Mouse (Mus musculus) limb, embryonic 12.5 days (tissue): Measurements from ENCODE around the gene Lfng. TPM values are rescaled to one million over a fixed set of nuclear protein-coding genes. Genes with fewer than 3 reads are reported as not detected.

Experiments used
- ATAC-seq: fragments of 200-750 bp; cut with Nextera tagmentation; 2 replicates; pipeline ENCODE4 v1.8.0; 2017; ENCODE audit warnings: low read depth, moderate TSS enrichment; ENCODE audit not compliant: insufficient number of reproducible peaks, insufficient read depth, low FRiP score, low TSS enrichment
- H3K27ac ChIP-seq: fragments of 300-500 bp; sonication (generic); 2 replicates; pipeline ENCODE4 v1.5.1; 2016; ENCODE audit warnings: mild to moderate bottlenecking, moderate library complexity
- H3K27me3 ChIP-seq: fragments of 300-500 bp; sonication (generic); 2 replicates; pipeline ENCODE4 v1.6.1; 2016; ENCODE audit warnings: mild to moderate bottlenecking, moderate library complexity
- H3K36me3 ChIP-seq: fragments of 300-500 bp; sonication (generic); 2 replicates; pipeline ENCODE4 v1.6.1; 2016; ENCODE audit warnings: mild to moderate bottlenecking, moderate library complexity
- H3K4me1 ChIP-seq: fragments of 300-500 bp; sonication (generic); replicated peaks from 2 replicates; pipeline ENCODE4 v1.6.1; 2016
- H3K4me2 ChIP-seq: fragments of 300-500 bp; sonication (generic); 2 replicates; pipeline ENCODE4 v1.6.1; 2016; ENCODE audit warnings: mild to moderate bottlenecking, moderate library complexity
- H3K4me3 ChIP-seq: fragments of 300-500 bp; sonication (generic); replicated peaks from 2 replicates; pipeline ENCODE4 v1.5.1; 2016; ENCODE audit warnings: mild to moderate bottlenecking
- H3K9ac ChIP-seq: fragments of 300-500 bp; sonication (generic); replicated peaks from 2 replicates; pipeline ENCODE4 v1.6.1; 2016; ENCODE audit warnings: mild to moderate bottlenecking, moderate library complexity
- H3K9me3 ChIP-seq: fragments of 300-500 bp; sonication (generic); 2 replicates; pipeline ENCODE4 v1.6.1; 2016; ENCODE audit warnings: mild to moderate bottlenecking, moderate library complexity
- WGBS: fragments of 180-500 bp; shearing (Covaris S2); methylation state at CpG from one replicate; pipeline ENCODE4 v1.1.7; 2016; 5-methylcytosine and 5-hydroxymethylcytosine counted together
- polyA plus RNA-seq: library from polyadenylated mRNA; unstranded; fragments of >200 nt; fragmentation: Nextera tagmentation; extraction: Ambion mirVana; gene quantifications from 2 replicates; pipeline ENCODE4 v1.2.1, GENCODE M21; 2016

Gene Lfng
- polyA plus RNA-seq, 1 experiment from 2014 or later, result 10.3 TPM

- H3K4me3 ChIP-seq, result peak within 1 kb of the TSS; percentile 96
- peak within 1 kb of the TSS; percentile 97 for H3K4me2 ChIP-seq
- H3K9me3 ChIP-seq, result no peaks in the 10 kb centered on the region
- no peaks in the 10 kb centered on the region for H3K27me3 ChIP-seq
- H3K36me3 ChIP-seq, result peaks cover 28% of the 10 kb centered on the region
- ATAC-seq, result peak; percentile 66
- H3K9ac ChIP-seq, result peak within 1 kb of the TSS; percentile 99
- under 1% methylated on average over 34 of the region's 62 CpGs for whole genome bisulfite sequencing
- H3K27ac ChIP-seq, result peak within 1 kb of the TSS; percentile 88
- H3K4me1 ChIP-seq, result peaks cover 44% of the 10 kb centered on the region
Measured at GRCm38 (mm10) chr5:140648519-140649100, 41.5 kb downstream of the Lfng start, which contains the start of gene Ttyh3. Ttyh3 (minus strand) TSS chr5:140649031.

DNA sequence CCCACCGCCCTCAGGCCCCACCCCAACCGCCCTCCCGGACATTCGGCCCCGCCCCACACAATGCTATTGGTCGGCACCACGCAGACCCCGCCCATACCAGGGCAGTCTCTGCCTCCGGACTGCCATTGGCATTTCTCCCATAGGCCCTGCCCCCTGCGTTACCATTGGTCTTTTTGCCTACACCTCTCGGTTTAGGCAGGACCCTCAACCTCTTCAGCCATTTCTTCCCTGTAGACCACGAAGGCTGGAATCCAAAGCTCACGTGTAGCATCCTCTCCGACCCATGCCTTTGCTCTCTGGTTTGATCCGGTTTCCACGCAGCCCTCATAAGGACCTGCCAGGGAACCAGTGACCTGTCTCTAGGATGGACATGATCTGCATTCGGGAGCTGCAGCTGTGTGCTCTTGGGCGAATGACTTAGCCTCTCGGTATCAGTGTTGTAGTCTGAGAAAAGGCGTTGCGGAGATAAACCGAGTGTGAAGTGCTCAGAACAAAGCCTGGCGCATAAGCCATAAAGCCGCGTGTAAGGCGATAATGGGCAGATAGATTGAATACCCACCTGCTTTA is 42.1 kb downstream of the Lfng start:
- peak; percentile 92 for ATAC-seq
- Histone ChIP-seq H3K27me3 (no peaks in the 10 kb centered on the region), H3K9ac (peak overlapping the region; percentile 57), H3K4me3 (peak overlapping the region; percentile 96), H3K9me3 (no peaks in the 10 kb centered on the region), H3K27ac (peak overlapping the region; percentile 88), H3K4me2 (peak overlapping the region; percentile 97), H3K4me1 (peaks cover 43% of the 10 kb centered on the region), H3K36me3 (peaks cover 23% of the 10 kb centered on the region)
- 3% methylated on average over 26 of the region's 26 CpGs for WGBS

DNA sequence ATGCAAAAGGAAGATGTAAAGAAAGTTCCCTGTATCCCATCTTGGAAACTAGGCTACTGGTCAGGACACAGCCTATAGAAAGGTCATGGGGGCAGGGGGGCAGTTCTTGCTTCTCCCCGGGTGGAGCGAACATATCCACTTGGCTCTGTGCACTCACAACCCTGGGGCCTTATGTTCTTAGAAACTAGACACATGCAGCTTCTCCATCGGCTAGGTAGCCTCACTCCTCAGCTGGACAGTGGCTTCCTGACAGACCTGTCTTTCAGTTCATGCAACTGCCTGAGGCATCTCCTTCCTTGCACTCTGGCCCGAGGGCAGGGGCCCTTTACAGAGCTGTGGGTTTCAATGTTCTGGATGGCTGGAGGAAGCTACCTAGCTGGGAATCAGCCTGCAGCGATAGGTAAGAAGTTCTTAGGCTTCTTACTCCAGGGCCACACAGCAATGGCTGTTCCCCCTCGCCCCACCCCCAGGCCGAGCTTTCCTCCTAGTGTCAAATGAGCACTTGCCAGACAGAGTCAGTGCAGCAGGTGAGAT is 42.8 kb downstream of the Lfng start:
- Histone ChIP-seq H3K4me3 (0 out of 2 replicates have a peak overlapping the region, but pooled peaks have one; percentile 96), H3K4me1 (peaks cover 41% of the 10 kb centered on the region), H3K27me3 (no peaks in the 10 kb centered on the region), H3K36me3 (peaks cover 15% of the 10 kb centered on the region), H3K27ac (no peak overlapping the region), H3K4me2 (peak overlapping the region; percentile 97), H3K9ac (peak overlapping the region; percentile 57; the same call in 1 of the 2 replicates), H3K9me3 (no peaks in the 10 kb centered on the region)
- ATAC-seq, result no peak
- WGBS, result 58% methylated on average over 7 of the region's 7 CpGs

GRCm38 (mm10) chr5:140651231-140651630 is 44.1 kb downstream of the Lfng start:
- no peak for ATAC-seq
- WGBS, result 87% methylated on average over 11 of the region's 11 CpGs
- Histone ChIP-seq H3K4me3 (no peak overlapping the region), H3K4me2 (no peak overlapping the region), H3K9me3 (no peaks in the 10 kb centered on the region), H3K4me1 (peaks cover 29% of the 10 kb centered on the region), H3K27ac (no peak overlapping the region), H3K27me3 (no peaks in the 10 kb centered on the region), H3K9ac (no peak overlapping the region), H3K36me3 (peaks cover 2% of the 10 kb centered on the region; the same call in 1 of the 2 replicates)

DNA sequence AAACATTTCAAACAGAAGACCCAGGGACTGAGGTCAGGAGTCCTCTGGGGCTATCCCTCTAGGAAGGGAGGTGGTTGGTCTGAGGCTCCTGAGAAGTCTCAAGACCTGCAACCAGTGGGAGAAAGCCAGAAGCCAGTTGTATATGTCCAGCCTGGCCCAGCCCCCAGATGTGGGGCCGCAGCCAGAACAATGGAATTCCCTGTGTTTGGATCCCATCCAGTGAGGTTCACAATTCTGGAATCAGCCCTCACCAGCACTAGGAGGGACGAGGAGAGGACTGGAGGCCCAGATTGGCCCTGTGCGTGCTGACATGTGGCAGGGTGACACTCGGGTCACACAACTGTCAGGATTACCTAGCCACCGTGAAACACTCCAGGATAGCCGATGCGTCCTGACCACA is 45.5 kb downstream of the Lfng start:
- Histone ChIP-seq H3K36me3 (no peaks in the 10 kb centered on the region), H3K9ac (no peak overlapping the region), H3K27me3 (no peaks in the 10 kb centered on the region), H3K9me3 (no peaks in the 10 kb centered on the region), H3K4me2 (no peak overlapping the region), H3K27ac (no peak overlapping the region), H3K4me1 (peaks cover 16% of the 10 kb centered on the region), H3K4me3 (no peak overlapping the region)
- ATAC-seq, result no peak
- 88% methylated on average over 7 of the region's 7 CpGs for WGBS

- Histone ChIP-seq H3K27ac (no peak overlapping the region), H3K9ac (no peak overlapping the region), H3K36me3 (no peaks in the 10 kb centered on the region), H3K9me3 (no peaks in the 10 kb centered on the region), H3K4me1 (peaks cover 10% of the 10 kb centered on the region), H3K4me2 (no peak overlapping the region), H3K4me3 (no peak overlapping the region), H3K27me3 (no peaks in the 10 kb centered on the region)
- 79% methylated on average over 15 of the region's 15 CpGs for WGBS
- ATAC-seq, result no peak
Measured at GRCm38 (mm10) chr5:140654096-140654845, 47.2 kb downstream of the Lfng start.

DNA sequence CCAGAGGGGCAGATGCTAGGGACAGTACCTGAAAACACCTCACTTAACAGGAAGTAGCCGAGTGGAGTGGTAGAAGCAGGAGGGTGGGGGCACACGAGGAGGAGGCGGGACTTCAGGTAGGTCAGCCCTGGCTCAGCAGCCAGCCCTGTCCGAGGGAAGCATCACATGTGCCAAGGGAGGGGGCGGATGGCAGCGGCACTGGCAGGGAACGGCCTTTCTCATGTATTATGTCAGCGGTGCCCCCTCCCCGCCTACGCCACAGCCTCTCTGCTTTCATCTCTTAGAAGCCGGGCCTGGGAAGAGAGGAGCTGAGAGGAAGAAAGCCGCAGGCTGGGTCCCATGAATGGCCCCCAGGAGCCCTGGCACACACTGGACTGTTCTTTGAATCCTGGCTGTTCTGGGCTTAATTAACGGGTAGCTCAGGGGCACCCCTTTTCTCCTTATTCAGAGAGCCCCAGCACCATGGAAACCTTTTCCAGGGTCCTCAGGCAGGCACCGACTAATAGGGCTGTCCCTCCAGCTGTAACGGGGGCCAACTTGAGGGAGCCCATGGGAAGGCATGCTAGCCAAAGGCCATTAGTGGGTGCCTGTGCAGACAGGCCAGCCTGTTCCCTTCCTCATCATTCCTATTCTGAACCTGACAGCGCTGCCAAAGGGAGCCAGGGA is 52.6 kb downstream of the Lfng start:
- H3K27me3 ChIP-seq, result peaks cover 3% of the 10 kb centered on the region; the same call in 1 of the 2 replicates
- peaks cover 35% of the 10 kb centered on the region for H3K4me1 ChIP-seq
- H3K9ac ChIP-seq, result peak overlapping the region; percentile 24
- no peak for ATAC-seq
- no peak overlapping the region for H3K27ac ChIP-seq
- no peaks in the 10 kb centered on the region for H3K36me3 ChIP-seq
- H3K4me3 ChIP-seq, result no peak overlapping the region
- no peaks in the 10 kb centered on the region for H3K9me3 ChIP-seq
- 43% methylated on average over 16 of the region's 16 CpGs for WGBS
- H3K4me2 ChIP-seq, result peak overlapping the region; percentile 32

GRCm38 (mm10) chr5:140660398-140660797 is 53.3 kb downstream of the Lfng start:
- peaks cover 6% of the 10 kb centered on the region; the same call in 1 of the 2 replicates for H3K36me3 ChIP-seq
- WGBS, result 93% methylated on average over 1 of the region's 1 CpGs
- no peaks in the 10 kb centered on the region for H3K9me3 ChIP-seq
- H3K4me2 ChIP-seq, result no peak overlapping the region
- no peak for ATAC-seq
- no peak overlapping the region for H3K9ac ChIP-seq
- peaks cover 3% of the 10 kb centered on the region; the same call in 1 of the 2 replicates for H3K27me3 ChIP-seq
- H3K4me3 ChIP-seq, result no peak overlapping the region
- no peak overlapping the region for H3K27ac ChIP-seq
- H3K4me1 ChIP-seq, result peaks cover 35% of the 10 kb centered on the region

- Histone ChIP-seq H3K4me2 (no peak overlapping the region), H3K36me3 (peaks cover 16% of the 10 kb centered on the region), H3K4me1 (peaks cover 35% of the 10 kb centered on the region), H3K9me3 (no peaks in the 10 kb centered on the region), H3K9ac (no peak overlapping the region), H3K27me3 (peaks cover 3% of the 10 kb centered on the region; the same call in 1 of the 2 replicates), H3K27ac (no peak overlapping the region), H3K4me3 (no peak overlapping the region)
- WGBS, result 58% methylated on average over 8 of the region's 8 CpGs
- no peak for ATAC-seq
Measured at GRCm38 (mm10) chr5:140661427-140661826, 54.3 kb downstream of the Lfng start.

DNA sequence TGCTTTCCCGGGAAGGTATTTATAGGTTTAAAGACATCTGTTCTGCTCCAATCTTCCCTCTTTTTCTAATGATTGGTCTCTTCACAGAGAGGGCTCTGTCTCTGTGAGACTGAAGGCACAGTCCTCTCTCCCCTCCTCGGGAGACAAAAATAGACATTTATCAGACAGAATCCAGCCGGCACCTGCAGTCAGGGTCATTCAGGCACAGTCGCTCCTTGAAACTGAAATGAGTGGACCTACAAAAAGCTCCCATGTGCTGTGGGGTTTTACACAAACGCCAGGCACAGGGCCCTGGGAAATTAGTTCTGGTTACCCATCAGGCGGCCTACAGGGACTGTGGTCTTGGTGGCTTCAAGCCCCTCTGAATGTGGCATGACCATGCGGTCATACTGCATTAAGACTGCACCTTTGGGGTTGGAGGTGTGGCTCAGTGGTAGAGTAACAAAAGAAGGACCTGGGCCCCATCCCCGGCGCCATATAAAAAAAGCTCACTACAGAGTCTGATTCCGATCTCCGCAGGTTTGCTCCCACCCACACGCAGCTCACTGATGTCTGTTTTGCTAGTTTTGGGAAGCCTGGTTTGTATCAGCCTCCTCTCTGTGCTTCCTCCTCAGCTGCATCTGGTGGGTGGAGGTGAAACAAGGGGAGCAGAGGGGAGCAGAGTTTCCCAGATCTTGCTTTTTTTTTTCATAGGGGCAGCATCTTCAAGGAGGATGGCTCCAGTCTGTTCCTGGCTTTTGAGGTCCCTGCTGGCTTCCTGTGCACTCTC is 54.9 kb downstream of the Lfng start:
- no peak overlapping the region for H3K4me2 ChIP-seq
- H3K9me3 ChIP-seq, result no peaks in the 10 kb centered on the region
- H3K4me3 ChIP-seq, result no peak overlapping the region
- peak overlapping the region; percentile 66 for H3K27ac ChIP-seq
- WGBS, result 56% methylated on average over 12 of the region's 12 CpGs
- no peak for ATAC-seq
- H3K27me3 ChIP-seq, result peaks cover 3% of the 10 kb centered on the region; the same call in 1 of the 2 replicates
- H3K4me1 ChIP-seq, result peaks cover 35% of the 10 kb centered on the region
- H3K9ac ChIP-seq, result no peak overlapping the region
- H3K36me3 ChIP-seq, result peaks cover 20% of the 10 kb centered on the region
